Mouse (Mus musculus) kidney, postnatal 0 days (tissue): ENCODE measurements around the gene Rims4. TPM values are rescaled to one million over a fixed set of nuclear protein-coding genes. Genes with fewer than 3 reads are reported as not detected.

Source experiments
- ATAC-seq: fragments of 200-750 bp; cut with Nextera tagmentation; replicated peaks from 2 replicates; pipeline ENCODE4 v1.8.0; 2017; ENCODE audit warnings: low read depth, moderate number of reproducible peaks, moderate TSS enrichment, moderate library complexity; ENCODE audit not compliant: low FRiP score
- DNase-seq: peaks from one replicate; pipeline ENCODE4 v3.0.0-alpha.2; 2016; ENCODE audit warnings: low spot score
- H3K27ac ChIP-seq: fragments of 300-500 bp; sonication (generic); 2 replicates; pipeline ENCODE4 v1.5.1; 2014; ENCODE audit warnings: mild to moderate bottlenecking
- H3K27me3 ChIP-seq: fragments of 300-500 bp; sonication (generic); 2 replicates; pipeline ENCODE4 v1.6.1; 2014; ENCODE audit warnings: low read length, mixed read lengths; ENCODE audit not compliant: insufficient read depth
- H3K36me3 ChIP-seq: fragments of 300-500 bp; sonication (generic); 2 replicates; pipeline ENCODE4 v1.6.1; 2014; ENCODE audit warnings: low read length, mixed read lengths; ENCODE audit not compliant: insufficient read depth
- H3K4me1 ChIP-seq: fragments of 300-500 bp; sonication (generic); replicated peaks from 2 replicates; pipeline ENCODE4 v1.6.1; 2014; ENCODE audit warnings: antibody characterized with exemption, low read length, mixed read lengths; ENCODE audit not compliant: insufficient read depth
- H3K4me2 ChIP-seq: fragments of 300-500 bp; sonication (generic); 2 replicates; pipeline ENCODE4 v1.6.1; 2014; ENCODE audit warnings: mild to moderate bottlenecking, low read length, moderate library complexity, mixed read lengths
- H3K4me3 ChIP-seq: fragments of 300-500 bp; sonication (generic); replicated peaks from 2 replicates; pipeline ENCODE4 v1.5.1; 2014; ENCODE audit warnings: low read depth, low read length
- H3K9ac ChIP-seq: fragments of 300-500 bp; sonication (generic); 2 replicates; pipeline ENCODE4 v1.6.1; 2014; ENCODE audit warnings: low read depth, low read length
- H3K9me3 ChIP-seq: fragments of 300-500 bp; sonication (generic); replicated peaks from 2 replicates; pipeline ENCODE4 v1.6.1; 2016; ENCODE audit warnings: low read length, inconsistent platforms, mixed read lengths
- CTCF ChIP-seq: IDR thresholded peaks from 2 replicates; pipeline ENCODE4 v1.5.1; 2016; ENCODE audit warnings: antibody characterized with exemption, low read depth, mild to moderate bottlenecking, moderate library complexity
- WGBS: fragments of 180-500 bp; shearing (Covaris S2); extraction: QIAGEN DNeasy Blood & Tissue Kit; methylation state at CpG from one replicate; pipeline ENCODE4 v1.1.7; 2014; 5-methylcytosine and 5-hydroxymethylcytosine counted together
- polyA plus RNA-seq: library from polyadenylated mRNA; unstranded; fragments of >200 nt; fragmentation: Nextera tagmentation; extraction: Ambion mirVana; gene quantifications from 2 replicates; pipeline ENCODE4 v1.2.1, GENCODE M21; 2015

Gene Rims4
- polyA plus RNA-seq, 1 experiment from 2014 or later: 0.33 TPM

- 73% methylated on average over 7 of the region's 7 CpGs for WGBS
- TF ChIP-seq CTCF: no peak
Measured at GRCm38 (mm10) chr2:163947976-163948375, 29.5 kb upstream of the Rims4 start.

GRCm38 (mm10) chr2:163946221-163946620, 27.7 kb upstream of the Rims4 start:
- H3K27ac ChIP-seq: no peak overlapping the region
- no peaks in the 10 kb centered on the region for H3K4me1 ChIP-seq
- 53% methylated on average over 15 of the region's 15 CpGs for WGBS
- no peak for ATAC-seq
- DNase-seq: no peak
- H3K36me3 ChIP-seq: no peaks in the 10 kb centered on the region
- no peak for TF ChIP-seq CTCF
- no peaks in the 10 kb centered on the region for H3K9me3 ChIP-seq
- H3K9ac ChIP-seq: no peak overlapping the region
- no peak overlapping the region for H3K4me3 ChIP-seq
- no peak overlapping the region for H3K4me2 ChIP-seq
- H3K27me3 ChIP-seq: no peaks in the 10 kb centered on the region

More at GRCm38 (mm10) chr2:163947976-163948375, 29.5 kb upstream of the Rims4 start:
- Histone ChIP-seq H3K36me3 (no peaks in the 10 kb centered on the region), H3K4me1 (no peaks in the 10 kb centered on the region), H3K9me3 (no peaks in the 10 kb centered on the region), H3K9ac (no peak overlapping the region), H3K4me2 (no peak overlapping the region), H3K27ac (no peak overlapping the region), H3K4me3 (no peak overlapping the region), H3K27me3 (no peaks in the 10 kb centered on the region)
- ATAC-seq: no peak
- no peak for DNase-seq

- Histone ChIP-seq H3K27ac (no peak overlapping the region), H3K27me3 (no peaks in the 10 kb centered on the region), H3K36me3 (no peaks in the 10 kb centered on the region), H3K4me2 (no peak overlapping the region), H3K9me3 (no peaks in the 10 kb centered on the region), H3K4me1 (no peaks in the 10 kb centered on the region), H3K9ac (no peak overlapping the region), H3K4me3 (no peak overlapping the region)
- ATAC-seq: no peak
- no peak for DNase-seq
- WGBS: 80% methylated on average over 8 of the region's 8 CpGs
- peak; percentile 24; the same call in 1 of the 2 replicates for TF ChIP-seq CTCF
Measured at GRCm38 (mm10) chr2:163944511-163944910, 26.0 kb upstream of the Rims4 start.

GRCm38 (mm10) chr2:163943056-163943455, 24.6 kb upstream of the Rims4 start:
- no peak for DNase-seq
- WGBS: 75% methylated on average over 6 of the region's 6 CpGs
- no peak for ATAC-seq
- H3K27me3 ChIP-seq: no peaks in the 10 kb centered on the region
- H3K27ac ChIP-seq: no peak overlapping the region
- no peaks in the 10 kb centered on the region for H3K36me3 ChIP-seq
- TF ChIP-seq CTCF: no peak
- no peak overlapping the region for H3K4me2 ChIP-seq
- H3K4me1 ChIP-seq: no peaks in the 10 kb centered on the region
- no peak overlapping the region for H3K4me3 ChIP-seq
- H3K9ac ChIP-seq: no peak overlapping the region
- no peaks in the 10 kb centered on the region for H3K9me3 ChIP-seq

- Histone ChIP-seq H3K4me1 (no peaks in the 10 kb centered on the region), H3K27ac (no peak overlapping the region), H3K4me3 (no peak overlapping the region), H3K9me3 (no peaks in the 10 kb centered on the region), H3K27me3 (no peaks in the 10 kb centered on the region), H3K9ac (no peak overlapping the region), H3K4me2 (no peak overlapping the region), H3K36me3 (no peaks in the 10 kb centered on the region)
- no peak for DNase-seq
- WGBS: 27% methylated on average over 8 of the region's 8 CpGs
- TF ChIP-seq CTCF: no peak
- no peak for ATAC-seq
Measured at GRCm38 (mm10) chr2:163939522-163939921, 21.0 kb upstream of the Rims4 start.

- H3K27me3 ChIP-seq: no peaks in the 10 kb centered on the region
- H3K4me1 ChIP-seq: no peaks in the 10 kb centered on the region
- no peak overlapping the region for H3K9ac ChIP-seq
- TF ChIP-seq CTCF: no peak
- no peak for ATAC-seq
- 40% methylated on average over 7 of the region's 7 CpGs for WGBS
- no peak overlapping the region for H3K4me3 ChIP-seq
- no peak overlapping the region for H3K27ac ChIP-seq
- peak; percentile 47 for DNase-seq
- H3K4me2 ChIP-seq: no peak overlapping the region
- H3K36me3 ChIP-seq: no peaks in the 10 kb centered on the region
- no peaks in the 10 kb centered on the region for H3K9me3 ChIP-seq
Measured at GRCm38 (mm10) chr2:163932151-163932550, 13.7 kb upstream of the Rims4 start.

GRCm38 (mm10) chr2:163928464-163929200, 10.1 kb upstream of the Rims4 start:
- Histone ChIP-seq H3K4me1 (no peaks in the 10 kb centered on the region), H3K4me3 (no peak overlapping the region), H3K4me2 (no peak overlapping the region), H3K9me3 (no peaks in the 10 kb centered on the region), H3K36me3 (no peaks in the 10 kb centered on the region), H3K27me3 (no peaks in the 10 kb centered on the region), H3K27ac (no peak overlapping the region), H3K9ac (no peak overlapping the region)
- no peak for TF ChIP-seq CTCF
- ATAC-seq (no peak), DNase-seq (no peak)
- 41% methylated on average over 7 of the region's 7 CpGs for WGBS
